Mouse (Mus musculus): ENCODE measurements around the gene Diras2. TPM values are rescaled to one million over a fixed set of nuclear protein-coding genes. Genes with fewer than 3 reads are reported as not detected.

The Diras2 gene
- total and polyA plus RNA-seq, 2 experiments = 0.02 TPM; not detected in 1

- no peaks in the 10 kb centered on the region for H3K36me3 ChIP-seq (ENCODE audit: control insufficient read depth, insufficient read depth, low read length)
- 94% methylated on average over 8 of the region's 8 CpGs for WGBS
- peaks cover 3% of the 10 kb centered on the region; the same call in 1 of the 2 replicates for H3K27me3 ChIP-seq (ENCODE audit: control insufficient read depth, insufficient read depth, low read length)
- DNase-seq (ENCODE audit: extremely low read depth, low read depth, low spot score) = no peak
- no peaks in the 10 kb centered on the region for H3K4me1 ChIP-seq (ENCODE audit: control insufficient read depth, insufficient read depth, low read length)
- H3K27ac ChIP-seq (replicated peaks; ENCODE audit: insufficient read depth, low read depth, low read length) = no peak overlapping the region
- no peaks in the 10 kb centered on the region for H3K79me2 ChIP-seq (ENCODE audit: control insufficient read depth, insufficient read depth, low read length)
- H3K9ac ChIP-seq (ENCODE audit: low read depth, low read length) = no peak overlapping the region
- no peak overlapping the region for H3K4me3 ChIP-seq (ENCODE audit: insufficient read depth, low read depth, low read length)
- TF ChIP-seq CTCF (IDR thresholded peaks at IDR 0.05; ENCODE audit: low read depth, low read length) (no peak), POLR2A (IDR thresholded peaks at IDR 0.05; ENCODE audit: extremely low read depth, insufficient read depth, low read length) (no peak)
These were observed 30.5 kb upstream of the Diras2 start for GRCm38 (mm10) chr13:52561367-52562165.

- Histone ChIP-seq H3K4me3 (ENCODE audit: insufficient read depth, low read depth, low read length) (no peak overlapping the region), H3K27ac (replicated peaks; ENCODE audit: insufficient read depth, low read depth, low read length) (no peak overlapping the region), H3K4me1 (ENCODE audit: control insufficient read depth, insufficient read depth, low read length) (no peaks in the 10 kb centered on the region), H3K9ac (ENCODE audit: low read depth, low read length) (no peak overlapping the region), H3K79me2 (ENCODE audit: control insufficient read depth, insufficient read depth, low read length) (no peaks in the 10 kb centered on the region), H3K36me3 (ENCODE audit: control insufficient read depth, insufficient read depth, low read length) (no peaks in the 10 kb centered on the region), H3K27me3 (ENCODE audit: control insufficient read depth, insufficient read depth, low read length) (peaks cover 3% of the 10 kb centered on the region; the same call in 1 of the 2 replicates)
- no peak for DNase-seq (ENCODE audit: extremely low read depth, low read depth, low spot score)
- TF ChIP-seq POLR2A (IDR thresholded peaks at IDR 0.05; ENCODE audit: extremely low read depth, insufficient read depth, low read length) = no peak
- TF ChIP-seq CTCF (IDR thresholded peaks at IDR 0.05; ENCODE audit: low read depth, low read length) = no peak
- WGBS = 73% methylated on average over 7 of the region's 7 CpGs
These were observed 26.3 kb upstream of the Diras2 start for GRCm38 (mm10) chr13:52557421-52557820.

GRCm38 (mm10) chr13:52554722-52555121, 23.6 kb upstream of the Diras2 start:
- no peak for DNase-seq (ENCODE audit: extremely low read depth, low read depth, low spot score)
- Histone ChIP-seq H3K79me2 (ENCODE audit: control insufficient read depth, insufficient read depth, low read length) (no peaks in the 10 kb centered on the region), H3K27ac (replicated peaks; ENCODE audit: insufficient read depth, low read depth, low read length) (no peak overlapping the region), H3K4me3 (ENCODE audit: insufficient read depth, low read depth, low read length) (no peak overlapping the region), H3K27me3 (ENCODE audit: control insufficient read depth, insufficient read depth, low read length) (peaks cover 3% of the 10 kb centered on the region; the same call in 1 of the 2 replicates), H3K9ac (ENCODE audit: low read depth, low read length) (no peak overlapping the region), H3K4me1 (ENCODE audit: control insufficient read depth, insufficient read depth, low read length) (no peaks in the 10 kb centered on the region), H3K36me3 (ENCODE audit: control insufficient read depth, insufficient read depth, low read length) (no peaks in the 10 kb centered on the region)
- WGBS = 84% methylated on average over 9 of the region's 9 CpGs
- no peak for TF ChIP-seq CTCF (IDR thresholded peaks at IDR 0.05; ENCODE audit: low read depth, low read length)
- no peak for TF ChIP-seq POLR2A (IDR thresholded peaks at IDR 0.05; ENCODE audit: extremely low read depth, insufficient read depth, low read length)

- no peak overlapping the region for H3K27ac ChIP-seq (replicated peaks; ENCODE audit: insufficient read depth, low read depth, low read length)
- no peaks in the 10 kb centered on the region for H3K36me3 ChIP-seq (ENCODE audit: control insufficient read depth, insufficient read depth, low read length)
- no peak overlapping the region for H3K4me3 ChIP-seq (ENCODE audit: insufficient read depth, low read depth, low read length)
- no peaks in the 10 kb centered on the region for H3K79me2 ChIP-seq (ENCODE audit: control insufficient read depth, insufficient read depth, low read length)
- no peak for DNase-seq (ENCODE audit: extremely low read depth, low read depth, low spot score)
- peaks cover 3% of the 10 kb centered on the region; the same call in 1 of the 2 replicates for H3K27me3 ChIP-seq (ENCODE audit: control insufficient read depth, insufficient read depth, low read length)
- H3K4me1 ChIP-seq (ENCODE audit: control insufficient read depth, insufficient read depth, low read length) = no peaks in the 10 kb centered on the region
- no peak for TF ChIP-seq POLR2A (IDR thresholded peaks at IDR 0.05; ENCODE audit: extremely low read depth, insufficient read depth, low read length)
- no peak for TF ChIP-seq CTCF (IDR thresholded peaks at IDR 0.05; ENCODE audit: low read depth, low read length)
- 68% methylated on average over 9 of the region's 9 CpGs for WGBS
- no peak overlapping the region for H3K9ac ChIP-seq (ENCODE audit: low read depth, low read length)
These were observed 21.9 kb upstream of the Diras2 start for GRCm38 (mm10) chr13:52552822-52553477.

GRCm38 (mm10) chr13:52551275-52551674, 20.2 kb upstream of the Diras2 start:
- H3K36me3 ChIP-seq (ENCODE audit: control insufficient read depth, insufficient read depth, low read length) = no peaks in the 10 kb centered on the region
- DNase-seq (ENCODE audit: extremely low read depth, low read depth, low spot score) = no peak
- TF ChIP-seq POLR2A (IDR thresholded peaks at IDR 0.05; ENCODE audit: extremely low read depth, insufficient read depth, low read length) = no peak
- TF ChIP-seq CTCF (IDR thresholded peaks at IDR 0.05; ENCODE audit: low read depth, low read length) = no peak
- 86% methylated on average over 9 of the region's 9 CpGs for WGBS
- no peaks in the 10 kb centered on the region for H3K4me1 ChIP-seq (ENCODE audit: control insufficient read depth, insufficient read depth, low read length)
- no peak overlapping the region for H3K9ac ChIP-seq (ENCODE audit: low read depth, low read length)
- no peak overlapping the region for H3K27ac ChIP-seq (replicated peaks; ENCODE audit: insufficient read depth, low read depth, low read length)
- no peak overlapping the region for H3K4me3 ChIP-seq (ENCODE audit: insufficient read depth, low read depth, low read length)
- H3K27me3 ChIP-seq (ENCODE audit: control insufficient read depth, insufficient read depth, low read length) = no peaks in the 10 kb centered on the region
- no peaks in the 10 kb centered on the region for H3K79me2 ChIP-seq (ENCODE audit: control insufficient read depth, insufficient read depth, low read length)
